Mouse (Mus musculus): Measurements from ENCODE around the gene Klkb1. TPM values are rescaled to one million over a fixed set of nuclear protein-coding genes. Genes with fewer than 3 reads are reported as not detected.

Gene Klkb1
- total RNA-seq, 2 experiments from 2014 or later = not detected

- DNase-seq = no peak
- intact Hi-C loops (cut with DNase I) = no loop called here
Measured at GRCm38 (mm10) chr8:45269056-45269455, 25.6 kb downstream of the Klkb1 start.

- intact Hi-C loops (cut with DNase I) = no loop called here
- DNase-seq = no peak
Measured at GRCm38 (mm10) chr8:45268485-45268884, 26.2 kb downstream of the Klkb1 start.

- intact Hi-C loops (cut with DNase I) = no loop called here
- DNase-seq = no peak
Measured at GRCm38 (mm10) chr8:45267611-45268391, 26.9 kb downstream of the Klkb1 start.

GRCm38 (mm10) chr8:45266993-45267392 is 27.7 kb downstream of the Klkb1 start:
- intact Hi-C loops (cut with DNase I) = no loop called here
- no peak for DNase-seq

GRCm38 (mm10) chr8:45264918-45265317 is 29.7 kb downstream of the Klkb1 start:
- DNase-seq = no peak
- intact Hi-C loops (cut with DNase I) = no loop called here

GRCm38 (mm10) chr8:45262851-45263250 is 31.8 kb downstream of the Klkb1 start:
- intact Hi-C loops (cut with DNase I) = no loop called here
- no peak for DNase-seq

- intact Hi-C loops (cut with DNase I) = no loop called here
- DNase-seq = no peak
Measured at GRCm38 (mm10) chr8:45261920-45262319, 32.7 kb downstream of the Klkb1 start, which contains the start of gene F11. Gene F11 (minus strand): TSS chr8:45262031.

- no peak for DNase-seq
- intact Hi-C loops (cut with DNase I) = no loop called here
Measured at GRCm38 (mm10) chr8:45258421-45258820, 36.2 kb downstream of the Klkb1 start.

GRCm38 (mm10) chr8:45255040-45255439 is 39.6 kb downstream of the Klkb1 start:
- intact Hi-C loops (cut with DNase I) = no loop called here
- no peak for DNase-seq

GRCm38 (mm10) chr8:45254194-45254842 is 40.3 kb downstream of the Klkb1 start:
- DNase-seq = no peak
- intact Hi-C loops (cut with DNase I) = no loop called here

GRCm38 (mm10) chr8:45253586-45253985 is 41.1 kb downstream of the Klkb1 start:
- intact Hi-C loops (cut with DNase I) = no loop called here
- DNase-seq = no peak

GRCm38 (mm10) chr8:45253111-45253510 is 41.5 kb downstream of the Klkb1 start:
- DNase-seq = no peak
- intact Hi-C loops (cut with DNase I) = no loop called here

- intact Hi-C loops (cut with DNase I) = no loop called here
- DNase-seq = no peak
Measured at GRCm38 (mm10) chr8:45246307-45246706, 48.4 kb downstream of the Klkb1 start.

GRCm38 (mm10) chr8:45239363-45239762 is 55.3 kb downstream of the Klkb1 start:
- intact Hi-C loops (cut with DNase I) = no loop called here

GRCm38 (mm10) chr8:45238282-45238681 is 56.4 kb downstream of the Klkb1 start:
- no peak for DNase-seq
- intact Hi-C loops (cut with DNase I) = no loop called here

More at GRCm38 (mm10) chr8:45239363-45239762, 55.3 kb downstream of the Klkb1 start:
- DNase-seq = no peak

- DNase-seq = peak in 1 of 2 experiments; percentile 13
- intact Hi-C loops (cut with DNase I) = loop anchor here (1.0 kb wide), 1 partner anchor 168 kb away; no protein-coding TSS in a partner anchor
Measured at GRCm38 (mm10) chr8:45236164-45236912, 58.3 kb downstream of the Klkb1 start.

- intact Hi-C loops (cut with DNase I) = no loop called here
- DNase-seq = no peak
Measured at GRCm38 (mm10) chr8:45235228-45235627, 59.4 kb downstream of the Klkb1 start.

- intact Hi-C loops (cut with DNase I) = no loop called here
- no peak for DNase-seq
Measured at GRCm38 (mm10) chr8:45233256-45233655, 61.4 kb downstream of the Klkb1 start.
